ENCODE assay signal across 8 mouse cellular contexts in the genomic region with DNA sequence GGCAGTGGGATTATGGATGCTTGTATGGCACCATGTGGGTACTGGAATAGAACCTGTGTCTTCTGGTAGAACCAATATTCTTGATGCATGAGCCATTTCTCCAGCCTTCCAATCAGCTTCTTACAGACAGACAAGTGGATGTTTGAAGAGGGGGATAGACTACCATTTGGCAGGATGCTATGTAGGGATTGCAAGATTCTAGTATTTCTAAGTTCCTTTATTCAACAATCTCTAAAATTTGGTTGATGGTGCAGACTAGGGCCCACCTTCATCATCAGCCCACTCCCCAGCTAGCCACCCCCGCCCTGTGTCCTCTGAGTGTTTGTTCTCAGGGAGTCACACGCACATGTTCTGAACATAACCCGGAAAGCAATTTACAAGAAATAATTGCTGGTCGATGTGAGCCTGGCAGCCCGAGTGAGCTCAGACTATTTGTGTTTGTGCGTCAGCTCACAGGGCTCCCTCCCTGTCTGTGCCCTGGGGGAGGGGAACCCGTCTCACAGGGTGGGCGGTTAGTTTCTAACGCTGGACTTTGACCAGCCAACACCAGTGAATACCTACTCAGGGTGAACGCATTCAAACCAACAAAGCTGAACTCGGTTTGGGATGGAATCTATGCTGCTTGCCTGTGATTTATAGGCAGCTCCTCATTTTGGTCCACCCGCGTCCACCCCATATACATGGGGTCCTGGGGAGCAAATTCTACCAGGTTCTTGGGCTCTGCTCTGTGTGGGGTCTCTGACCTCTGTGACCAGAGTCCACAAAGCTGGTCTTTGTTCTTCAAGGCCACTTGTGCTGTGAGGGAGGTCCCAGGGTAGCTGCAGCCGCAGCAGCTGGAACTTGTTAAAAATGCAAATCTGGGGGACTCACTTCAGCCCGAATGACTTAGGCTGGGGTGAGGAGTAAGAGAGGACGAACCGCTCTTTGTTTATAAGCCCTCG. TPM values are rescaled to one million over a fixed set of nuclear protein-coding genes. Genes with fewer than 3 reads are reported as not detected.
A peak's percentile ranks its signal among the peaks of the same experiment; 100 is the strongest.
DNase-seq lines count a peak whose midpoint lies in the region; ATAC-seq and TF ChIP-seq lines count a peak whose summit lies in the region.

No protein-coding gene starts in this region.

- H3K27me3 ChIP-seq in heart, embryonic 13.5 days (replicated peaks), result no peaks in the 10 kb centered on the region
- H3K27me3 ChIP-seq in forebrain, embryonic 16.5 days (replicated peaks; ENCODE audit: control insufficient read depth, insufficient read depth, low read length), result no peaks in the 10 kb centered on the region

- WGBS in heart, embryonic 13.5 days, result 20% methylated on average over 18 of the region's 18 CpGs
- WGBS in forebrain, embryonic 16.5 days, result 3% methylated on average over 18 of the region's 18 CpGs

- peak overlapping the region; percentile 43 for H3K4me2 ChIP-seq in heart, embryonic 13.5 days
- H3K4me2 ChIP-seq in forebrain, embryonic 16.5 days (ENCODE audit: low read length), result peak overlapping the region; percentile 32

- no peak for DNase-seq in heart, postnatal 25 days (ENCODE audit: low spot score)
- peak; percentile 81 for DNase-seq in kidney, postnatal 10 days
- peak; percentile 84 for DNase-seq in neural tube, embryonic 10.5 days (ENCODE audit: extremely low spot score, low spot score)
- no peak for DNase-seq in cerebellum, adult 11-12 months
- no peak for DNase-seq in layer of hippocampus, adult 2 months (ENCODE audit: low spot score in 2 of 2)

- H3K9ac ChIP-seq in heart, embryonic 13.5 days, result peak overlapping the region; percentile 53
- peak overlapping the region; percentile 29; the same call in 1 of the 2 replicates for H3K9ac ChIP-seq in forebrain, embryonic 16.5 days (replicated peaks; ENCODE audit: low read depth, low read length)

- H3K27ac ChIP-seq in heart, embryonic 13.5 days (replicated peaks), result peak overlapping the region; percentile 92
- H3K27ac ChIP-seq in forebrain, embryonic 16.5 days (ENCODE audit: low read length), result peak overlapping the region; percentile 58
- H3K27ac ChIP-seq in layer of hippocampus, adult 2 months, result no peak overlapping the region

- intact Hi-C loops in heart, postnatal 25 days (cut with DNase I), result no loop called here

- H3K9me3 ChIP-seq in heart, embryonic 13.5 days, result no peaks in the 10 kb centered on the region
- no peaks in the 10 kb centered on the region for H3K9me3 ChIP-seq in forebrain, embryonic 16.5 days (ENCODE audit: control insufficient read depth, low read length)

- H3K36me3 ChIP-seq in heart, embryonic 13.5 days, result no peaks in the 10 kb centered on the region
- no peaks in the 10 kb centered on the region for H3K36me3 ChIP-seq in forebrain, embryonic 16.5 days (ENCODE audit: control insufficient read depth, insufficient read depth)

- H3K4me3 ChIP-seq in heart, embryonic 13.5 days, result no peak overlapping the region
- no peak overlapping the region for H3K4me3 ChIP-seq in forebrain, embryonic 16.5 days (replicated peaks; ENCODE audit: low read length)
- H3K4me3 ChIP-seq in layer of hippocampus, adult 2 months, result no peak overlapping the region

- TF ChIP-seq CTCF in layer of hippocampus, adult 2 months (conservative IDR thresholded peaks at IDR 0.05), result no peak

- peaks cover 62% of the 10 kb centered on the region for H3K4me1 ChIP-seq in heart, embryonic 13.5 days
- peaks cover 42% of the 10 kb centered on the region for H3K4me1 ChIP-seq in forebrain, embryonic 16.5 days (replicated peaks; ENCODE audit: control insufficient read depth, insufficient read depth, low read length)

- ATAC-seq in heart, embryonic 13.5 days (ENCODE audit: extremely low read depth, insufficient number of reproducible peaks, low FRiP score, low TSS enrichment), result no peak
- peak; percentile 14 for ATAC-seq in forebrain, embryonic 16.5 days
- ATAC-seq in megakaryocyte-erythroid progenitor cell, adult 5-6 weeks (replicated peaks; ENCODE audit: low FRiP score, low TSS enrichment, poor library complexity, severe bottlenecking), result no peak

RNA-seq across cellular contexts. Expression of gene Shisal2a, which starts 20.6 kb away (rescaled TPM):
- 1.1 and 1.8 TPM in 2 replicates for polyA plus RNA-seq in heart, embryonic 13.5 days (2015; fragmentation: Nextera tagmentation; extraction: Ambion mirVana)
- total RNA-seq in heart, postnatal 25 days (2021), result not detected
- 1.7 and 2.7 TPM in 2 replicates for polyA plus RNA-seq in forebrain, embryonic 16.5 days (2015; fragmentation: Nextera tagmentation; extraction: Ambion mirVana)
- total RNA-seq in layer of hippocampus, adult 2 months (2021), result not detected
- not detected in 2 replicates for total RNA-seq in megakaryocyte-erythroid progenitor cell, adult 5-6 weeks (2014; fragmentation: Nextera tagmentation)
- total RNA-seq in megakaryocyte-erythroid progenitor cell, adult 5-6 weeks (2017), result not detected in 2 replicates

RNA-seq across cellular contexts. Expression of gene Coa7, which starts 34.7 kb away (rescaled TPM):
- 37.1 and 41.6 TPM in 2 replicates for polyA plus RNA-seq in heart, embryonic 13.5 days (2015; fragmentation: Nextera tagmentation; extraction: Ambion mirVana)
- 10 to 100 TPM; 35.2 to 37.8 TPM for total RNA-seq in heart, postnatal 25 days (2021)
- polyA plus RNA-seq in forebrain, embryonic 16.5 days (2015; fragmentation: Nextera tagmentation; extraction: Ambion mirVana), result 56.7 and 58.5 TPM in 2 replicates
- total RNA-seq in layer of hippocampus, adult 2 months (2021), result 10 to 100 TPM; 28.8 to 31.6 TPM
- total RNA-seq in megakaryocyte-erythroid progenitor cell, adult 5-6 weeks (2014; fragmentation: Nextera tagmentation), result 12.8 and 27.1 TPM in 2 replicates
- 5.9 and 16.1 TPM in 2 replicates for total RNA-seq in megakaryocyte-erythroid progenitor cell, adult 5-6 weeks (2017)

RNA-seq across cellular contexts. Expression of gene Gpx7, which starts 44.2 kb away (rescaled TPM):
- polyA plus RNA-seq in heart, embryonic 13.5 days (2015; fragmentation: Nextera tagmentation; extraction: Ambion mirVana), result 61.6 and 61.9 TPM in 2 replicates
- 10 to 100 TPM in 1 of 2 experiments, 1 to 10 TPM in 1; 9.0 to 11.1 TPM for total RNA-seq in heart, postnatal 25 days (2021)
- polyA plus RNA-seq in forebrain, embryonic 16.5 days (2015; fragmentation: Nextera tagmentation; extraction: Ambion mirVana), result 26.3 and 28.3 TPM in 2 replicates
- 1 to 10 TPM; 4.8 to 5.1 TPM for total RNA-seq in layer of hippocampus, adult 2 months (2021)
- total RNA-seq in megakaryocyte-erythroid progenitor cell, adult 5-6 weeks (2014; fragmentation: Nextera tagmentation), result not detected in 2 replicates
- total RNA-seq in megakaryocyte-erythroid progenitor cell, adult 5-6 weeks (2017), result 0.61 and 0.94 TPM in 2 replicates

Comparison
In these comparisons a context has a peak if more than half of its experiments do, and no peak if none do; other contexts are left out.
1. DNase-seq: peak in kidney, postnatal 10 days (single experiment) and neural tube, embryonic 10.5 days (single experiment); none in heart, postnatal 25 days (single experiment), cerebellum, adult 11-12 months (single experiment) and layer of hippocampus, adult 2 months (0 of 2).